Mouse (Mus musculus) midbrain, postnatal 0 days (tissue): ENCODE results near the gene Scp2. TPM values are rescaled to one million over a fixed set of nuclear protein-coding genes. Genes with fewer than 3 reads are reported as not detected.

Experiments used
- ATAC-seq: fragments of 200-750 bp; cut with Nextera tagmentation; 2 replicates; pipeline ENCODE4 v1.8.0; 2017; ENCODE audit warnings: moderate number of reproducible peaks, mild to moderate bottlenecking, moderate TSS enrichment, moderate library complexity; ENCODE audit not compliant: low FRiP score
- DNase-seq: peaks from one replicate; pipeline ENCODE4 v3.0.0-alpha.2; 2015; ENCODE audit warnings: low spot score
- H3K27ac ChIP-seq: fragments of 300-500 bp; sonication (generic); 2 replicates; pipeline ENCODE4 v1.5.1; 2014; ENCODE audit warnings: low read depth, mild to moderate bottlenecking, low read length, mixed read lengths
- H3K27me3 ChIP-seq: fragments of 300-500 bp; sonication (generic); 2 replicates; pipeline ENCODE4 v1.6.1; 2014; ENCODE audit warnings: low read length, control low read depth, mixed read lengths; ENCODE audit not compliant: insufficient read depth
- H3K36me3 ChIP-seq: fragments of 300-500 bp; sonication (generic); 2 replicates; pipeline ENCODE4 v1.6.1; 2014; ENCODE audit warnings: low read length, control low read depth, mixed read lengths; ENCODE audit not compliant: insufficient read depth
- H3K4me1 ChIP-seq: fragments of 300-500 bp; sonication (generic); 2 replicates; pipeline ENCODE4 v1.6.1; 2014; ENCODE audit warnings: mild to moderate bottlenecking, control low read depth, antibody characterized with exemption, low read length, mixed read lengths; ENCODE audit not compliant: insufficient read depth
- H3K4me2 ChIP-seq: fragments of 300-500 bp; sonication (generic); 2 replicates; pipeline ENCODE4 v1.6.1; 2014; ENCODE audit warnings: low read depth, mild to moderate bottlenecking, low read length, mixed read lengths; ENCODE audit not compliant: poor library complexity, severe bottlenecking
- H3K4me3 ChIP-seq: fragments of 300-500 bp; sonication (generic); 2 replicates; pipeline ENCODE4 v1.5.1; 2014; ENCODE audit warnings: low read depth, mild to moderate bottlenecking, low read length, moderate library complexity
- H3K9ac ChIP-seq: fragments of 300-500 bp; sonication (generic); replicated peaks from 2 replicates; pipeline ENCODE4 v1.6.1; 2014; ENCODE audit warnings: mild to moderate bottlenecking, low read length, moderate library complexity, mixed read lengths; ENCODE audit not compliant: poor library complexity, severe bottlenecking
- H3K9me3 ChIP-seq: fragments of 300-500 bp; sonication (generic); 2 replicates; pipeline ENCODE4 v1.6.1; 2016; ENCODE audit warnings: low read length, control low read depth
- CTCF ChIP-seq: IDR thresholded peaks from 2 replicates; pipeline ENCODE4 v1.5.1; 2016; ENCODE audit warnings: antibody characterized with exemption, mild to moderate bottlenecking
- WGBS: fragments of 180-500 bp; shearing (Covaris S2); extraction: QIAGEN DNeasy Blood & Tissue Kit; methylation state at CpG from one replicate; pipeline ENCODE4 v1.1.7; 2014; 5-methylcytosine and 5-hydroxymethylcytosine counted together
- microRNA-seq: library from miRNA; unstranded; fragments of <30 nt; microRNA quantifications from one replicate; pipeline ENCODE4, GENCODE M21; 2016; ENCODE audit warnings: borderline number of aligned reads
- polyA plus RNA-seq: library from polyadenylated mRNA; unstranded; fragments of >200 nt; fragmentation: Nextera tagmentation; extraction: Ambion mirVana; gene quantifications from 2 replicates; pipeline ENCODE4 v1.2.1, GENCODE M21; 2015
- total RNA-seq: library from RNA; depleted of rRNA; stranded (reverse); fragments of >200 nt; gene quantifications from 2 replicates; pipeline ENCODE4 v1.2.3, GENCODE M21; 2014; rRNA removed

Scp2 gene
- total and polyA plus RNA-seq, 2 experiments from 2014 or later = 133 to 202 TPM

DNA sequence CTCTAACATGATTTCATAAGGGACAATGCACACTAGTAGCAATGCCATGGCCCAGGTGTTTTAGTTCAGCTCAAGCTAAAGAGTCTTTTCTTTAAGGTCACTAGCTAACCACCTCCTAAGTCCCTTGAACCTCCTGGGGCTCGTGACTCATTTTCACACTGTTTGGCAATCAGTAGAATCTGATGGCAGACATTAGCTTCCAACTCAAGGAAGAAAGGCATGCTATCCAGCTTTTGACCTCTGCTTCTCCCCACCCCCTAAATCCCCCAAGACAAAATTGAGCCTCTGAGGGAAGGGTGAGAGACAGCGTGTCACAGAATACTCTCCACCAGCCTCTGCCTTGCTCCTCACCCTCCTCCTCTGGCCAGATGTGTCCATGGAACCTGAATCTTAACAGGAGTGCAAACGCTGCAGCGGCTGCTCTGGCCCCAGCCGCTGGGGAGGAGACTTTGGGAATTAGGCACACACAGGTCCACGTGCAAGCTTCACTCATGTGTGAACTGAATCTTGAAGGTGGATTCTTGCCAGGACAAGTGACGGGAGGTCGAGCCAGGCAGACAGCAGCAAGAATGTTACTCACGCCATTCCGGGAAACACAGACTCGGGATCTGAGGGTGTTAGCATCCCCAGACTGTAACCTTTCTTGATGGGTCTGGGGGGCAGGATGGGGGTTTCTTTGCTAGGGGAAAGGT is 146.0 kb downstream of the Scp2 start:
- Histone ChIP-seq H3K4me1 (no peaks in the 10 kb centered on the region), H3K9ac (no peak overlapping the region), H3K36me3 (no peaks in the 10 kb centered on the region), H3K9me3 (0 out of 2 replicates have a peak, but pooled peaks cover 8% of the 10 kb centered on the region), H3K4me2 (no peak overlapping the region), H3K27ac (no peak overlapping the region), H3K27me3 (no peaks in the 10 kb centered on the region), H3K4me3 (no peak overlapping the region)
- DNase-seq = peak; percentile 60
- no peak for TF ChIP-seq CTCF
- WGBS = 31% methylated on average over 11 of the region's 11 CpGs
- ATAC-seq = no peak

DNA sequence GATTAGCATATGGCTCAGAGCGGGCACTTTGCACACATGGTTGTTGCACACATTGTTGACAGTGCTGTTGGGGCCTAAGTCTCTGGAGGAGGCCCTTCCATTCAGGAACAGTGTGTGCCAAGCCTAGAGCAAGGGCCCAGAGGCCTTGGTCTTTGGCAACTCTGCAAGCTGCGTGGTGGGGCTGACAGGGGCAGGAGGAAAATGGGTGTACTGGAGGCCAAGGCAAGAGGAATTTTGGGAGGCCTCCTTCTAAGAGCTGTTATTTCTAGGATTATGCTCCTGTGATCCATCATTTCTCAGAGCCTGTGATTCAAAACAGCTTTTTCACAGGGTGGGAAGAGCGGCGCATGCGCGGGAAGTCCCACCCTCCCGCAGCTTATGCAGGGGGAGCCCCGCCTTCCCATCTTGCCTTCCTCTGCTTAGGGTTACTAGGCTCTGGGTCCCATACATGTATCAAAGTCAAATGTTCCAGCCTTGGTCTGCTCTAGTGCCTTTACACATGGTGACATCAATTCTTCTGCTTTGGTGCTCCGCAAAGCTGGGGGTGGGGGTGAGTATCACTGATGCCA is 148.3 kb downstream of the Scp2 start:
- no peaks in the 10 kb centered on the region for H3K36me3 ChIP-seq
- H3K4me1 ChIP-seq = no peaks in the 10 kb centered on the region
- no peak for TF ChIP-seq CTCF
- no peak for DNase-seq
- no peak overlapping the region for H3K9ac ChIP-seq
- no peak overlapping the region for H3K4me2 ChIP-seq
- no peaks in the 10 kb centered on the region for H3K27me3 ChIP-seq
- no peak overlapping the region for H3K27ac ChIP-seq
- 82% methylated on average over 9 of the region's 9 CpGs for WGBS
- H3K4me3 ChIP-seq = no peak overlapping the region
- ATAC-seq = no peak
- H3K9me3 ChIP-seq = 0 out of 2 replicates have a peak, but pooled peaks cover 8% of the 10 kb centered on the region

DNA sequence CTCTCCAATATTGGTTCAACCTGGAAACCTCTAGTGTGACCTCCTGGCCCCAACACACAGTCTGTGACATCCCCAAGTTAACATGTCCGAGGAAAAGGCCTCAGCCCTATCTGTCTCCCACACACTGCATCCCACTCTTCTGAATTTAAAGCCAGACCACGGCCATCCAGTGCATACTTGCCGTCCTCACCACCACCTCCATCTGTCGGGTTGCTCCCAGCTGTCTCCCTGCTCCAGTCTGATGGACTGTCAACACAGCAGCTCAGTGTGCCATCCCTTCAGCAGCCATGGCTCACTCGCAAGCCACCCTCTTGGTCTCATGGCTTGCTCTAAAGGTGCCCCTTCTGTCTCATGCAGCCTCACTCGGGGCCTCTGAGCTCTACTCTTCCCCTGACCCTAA is 149.1 kb downstream of the Scp2 start:
- DNase-seq (no peak), ATAC-seq (no peak)
- Histone ChIP-seq H3K27ac (no peak overlapping the region), H3K36me3 (no peaks in the 10 kb centered on the region), H3K9ac (no peak overlapping the region), H3K4me3 (no peak overlapping the region), H3K9me3 (0 out of 2 replicates have a peak, but pooled peaks cover 8% of the 10 kb centered on the region), H3K4me2 (no peak overlapping the region), H3K27me3 (no peaks in the 10 kb centered on the region), H3K4me1 (no peaks in the 10 kb centered on the region)
- TF ChIP-seq CTCF = no peak
- WGBS = 82% methylated on average over 6 of the region's 6 CpGs

DNA sequence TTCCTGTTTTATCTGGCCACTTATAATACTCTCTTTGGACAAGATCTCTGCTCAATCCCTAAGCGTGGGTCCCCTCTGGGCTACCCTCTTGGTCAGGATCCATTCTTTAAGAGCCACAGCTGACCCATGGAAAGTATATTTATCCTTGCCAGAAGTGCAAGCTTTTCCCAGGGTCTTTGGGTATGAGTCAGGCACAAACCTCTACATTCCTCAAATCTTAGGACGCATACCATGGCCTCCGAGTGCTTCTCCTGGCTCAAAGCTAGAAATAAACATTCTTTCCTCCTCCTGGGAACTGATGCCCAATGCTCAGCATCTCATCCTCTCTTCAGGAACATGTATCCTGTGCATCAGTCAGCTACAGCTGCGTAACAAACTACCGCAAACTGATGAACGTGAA is 149.8 kb downstream of the Scp2 start:
- no peak for TF ChIP-seq CTCF
- Histone ChIP-seq H3K27ac (no peak overlapping the region), H3K36me3 (no peaks in the 10 kb centered on the region), H3K9me3 (0 out of 2 replicates have a peak, but pooled peaks cover 8% of the 10 kb centered on the region), H3K9ac (no peak overlapping the region), H3K4me2 (no peak overlapping the region), H3K27me3 (no peaks in the 10 kb centered on the region), H3K4me3 (no peak overlapping the region), H3K4me1 (no peaks in the 10 kb centered on the region)
- WGBS = 92% methylated on average over 6 of the region's 6 CpGs
- DNase-seq (no peak), ATAC-seq (no peak)

Small RNA genes lying within 50 kb of the gene (microRNA-seq; reads per million reads assigned to microRNA genes)
- gene Mir6397 = not detected

Other genes with a start within 250 kb of the Scp2 start
- 9.3 and 12.3 TPM in 2 replicates for gene Cpt2, start 221.4 kb downstream of the Scp2 start, total RNA-seq
- 10.2 and 12.1 TPM in 2 replicates for gene Cpt2, start 221.4 kb downstream of the Scp2 start, polyA plus RNA-seq
- gene Slc1a7, start 176.7 kb downstream of the Scp2 start, total RNA-seq = not detected in 2 replicates
- gene Slc1a7, start 176.7 kb downstream of the Scp2 start, polyA plus RNA-seq = 0.10 and 0.16 TPM in 2 replicates
- 2.5 and 5.7 TPM in 2 replicates for gene Podn, start 48.6 kb downstream of the Scp2 start, total RNA-seq
- 0.82 and 1.5 TPM in 2 replicates for gene Podn, start 48.6 kb downstream of the Scp2 start, polyA plus RNA-seq
- gene Echdc2, start 20.4 kb upstream of the Scp2 start, total RNA-seq = 12.1 and 32.1 TPM in 2 replicates
- 9.8 and 10.6 TPM in 2 replicates for gene Echdc2, start 20.4 kb upstream of the Scp2 start, polyA plus RNA-seq
- gene Zyg11a, start 73.0 kb upstream of the Scp2 start, total RNA-seq = 0.47 TPM in 1 of 2 replicates, not detected in the other
- gene Zyg11a, start 73.0 kb upstream of the Scp2 start, polyA plus RNA-seq = 0.09 TPM in 1 of 2 replicates, not detected in the other
- 131 and 162 TPM in 2 replicates for gene Zyg11b, start 156.1 kb upstream of the Scp2 start, total RNA-seq
- gene Zyg11b, start 156.1 kb upstream of the Scp2 start, polyA plus RNA-seq = 22.3 and 26.0 TPM in 2 replicates
- 16.8 and 59.5 TPM in 2 replicates for gene Coa7, start 183.1 kb upstream of the Scp2 start, total RNA-seq
- 59.6 and 63.2 TPM in 2 replicates for gene Coa7, start 183.1 kb upstream of the Scp2 start, polyA plus RNA-seq
- gene Shisal2a, start 238.4 kb upstream of the Scp2 start, total RNA-seq = 0.49 and 5.5 TPM in 2 replicates
- 12.6 and 15.5 TPM in 2 replicates for gene Shisal2a, start 238.4 kb upstream of the Scp2 start, polyA plus RNA-seq